Mouse (Mus musculus): ENCODE measurements at regions not wholly inside any gene's neighbourhood (a gene's known extent, or its start where the extent isn't known, plus 50 kb on each side); places are given as distances from the start of the nearest gene placed in this dataset.

GRCm38 (mm10) chr13:73405720-73406629 lies 61.0 kb upstream of the Lpcat1 start:
- Histone ChIP-seq H3K4me2 (replicated peaks) (0 out of 2 replicates have a peak overlapping the region, but pooled peaks have one; percentile 12), H3K4me1 (no peaks in the 10 kb centered on the region), H3K9ac (no peak overlapping the region), H3K36me3 (no peaks in the 10 kb centered on the region), H3K9me3 (replicated peaks) (no peaks in the 10 kb centered on the region), H3K27me3 (peaks cover 7% of the 10 kb centered on the region; the same call in 1 of the 2 replicates), H3K27ac (replicated peaks) (no peak overlapping the region), H3K4me3 (replicated peaks) (no peak overlapping the region)
- 15% methylated on average over 20 of the region's 20 CpGs for WGBS
- ATAC-seq (ENCODE audit: insufficient number of reproducible peaks, low FRiP score, low TSS enrichment, low read depth): no peak; the same call in 1 of the 2 replicates

GRCm38 (mm10) chr13:73400921-73401320 lies 66.1 kb upstream of the Lpcat1 start:
- no peaks in the 10 kb centered on the region for H3K36me3 ChIP-seq
- H3K4me3 ChIP-seq (replicated peaks): no peak overlapping the region
- H3K27ac ChIP-seq (replicated peaks): no peak overlapping the region
- H3K4me2 ChIP-seq (replicated peaks): no peak overlapping the region
- no peaks in the 10 kb centered on the region for H3K4me1 ChIP-seq
- 0 out of 2 replicates have a peak, but pooled peaks cover 3% of the 10 kb centered on the region for H3K27me3 ChIP-seq
- no peaks in the 10 kb centered on the region for H3K9me3 ChIP-seq (replicated peaks)
- ATAC-seq (ENCODE audit: insufficient number of reproducible peaks, low FRiP score, low TSS enrichment, low read depth): no peak
- no peak overlapping the region for H3K9ac ChIP-seq
- WGBS: 73% methylated on average over 1 of the region's 1 CpGs

- 6% methylated on average over 4 of the region's 4 CpGs for WGBS
- H3K9me3 ChIP-seq (replicated peaks): no peaks in the 10 kb centered on the region
- H3K9ac ChIP-seq: no peak overlapping the region
- no peak overlapping the region for H3K4me3 ChIP-seq (replicated peaks)
- ATAC-seq (ENCODE audit: insufficient number of reproducible peaks, low FRiP score, low TSS enrichment, low read depth): no peak
- H3K27me3 ChIP-seq: no peaks in the 10 kb centered on the region
- H3K36me3 ChIP-seq: no peaks in the 10 kb centered on the region
- no peak overlapping the region for H3K4me2 ChIP-seq (replicated peaks)
- H3K4me1 ChIP-seq: no peaks in the 10 kb centered on the region
- H3K27ac ChIP-seq (replicated peaks): no peak overlapping the region
Measured at GRCm38 (mm10) chr13:73397033-73397432, 68.7 kb upstream of the Ndufs6 start.

- ATAC-seq (ENCODE audit: insufficient number of reproducible peaks, low FRiP score, low TSS enrichment, low read depth): no peak
- Histone ChIP-seq H3K9ac (no peak overlapping the region), H3K27ac (replicated peaks) (no peak overlapping the region), H3K9me3 (replicated peaks) (no peaks in the 10 kb centered on the region), H3K36me3 (no peaks in the 10 kb centered on the region), H3K4me3 (replicated peaks) (no peak overlapping the region), H3K4me1 (no peaks in the 10 kb centered on the region), H3K27me3 (no peaks in the 10 kb centered on the region), H3K4me2 (replicated peaks) (no peak overlapping the region)
- WGBS: 58% methylated on average over 7 of the region's 7 CpGs
Measured at GRCm38 (mm10) chr13:73395856-73396255, 67.5 kb upstream of the Ndufs6 start.

GRCm38 (mm10) chr13:73389051-73389450 lies 60.7 kb upstream of the Ndufs6 start:
- ATAC-seq (ENCODE audit: insufficient number of reproducible peaks, low FRiP score, low TSS enrichment, low read depth): no peak
- Histone ChIP-seq H3K4me3 (replicated peaks) (no peak overlapping the region), H3K4me2 (replicated peaks) (no peak overlapping the region), H3K9ac (no peak overlapping the region), H3K4me1 (no peaks in the 10 kb centered on the region), H3K27ac (replicated peaks) (no peak overlapping the region), H3K9me3 (replicated peaks) (no peaks in the 10 kb centered on the region), H3K27me3 (no peaks in the 10 kb centered on the region), H3K36me3 (no peaks in the 10 kb centered on the region)
- 54% methylated on average over 4 of the region's 4 CpGs for WGBS

- 63% methylated on average over 3 of the region's 3 CpGs for WGBS
- no peaks in the 10 kb centered on the region for H3K27me3 ChIP-seq
- H3K27ac ChIP-seq (replicated peaks): no peak overlapping the region
- H3K9me3 ChIP-seq (replicated peaks): no peaks in the 10 kb centered on the region
- no peaks in the 10 kb centered on the region for H3K36me3 ChIP-seq
- H3K4me2 ChIP-seq (replicated peaks): no peak overlapping the region
- H3K4me3 ChIP-seq (replicated peaks): no peak overlapping the region
- H3K9ac ChIP-seq: no peak overlapping the region
- no peak for ATAC-seq (ENCODE audit: insufficient number of reproducible peaks, low FRiP score, low TSS enrichment, low read depth)
- H3K4me1 ChIP-seq: no peaks in the 10 kb centered on the region
Measured at GRCm38 (mm10) chr13:73383585-73383984, 55.2 kb upstream of the Ndufs6 start.
